ENCODE assay signal across 8 mouse cellular contexts in genomic region chr15:83375136-83375535, GRCm38 (mm10). TPM values are rescaled to one million over a fixed set of nuclear protein-coding genes. Genes with fewer than 3 reads are reported as not detected.
DNase-seq lines count a peak whose midpoint lies in the region; TF ChIP-seq lines count a peak whose summit lies in the region.

No protein-coding gene starts in this region.

- H3ac ChIP-seq in C2C12 (ENCODE audit: control insufficient read depth, insufficient read length, low read depth), result no peak overlapping the region

- H3K79me3 ChIP-seq in C2C12 (ENCODE audit: low read depth), result no peaks in the 10 kb centered on the region

- TF ChIP-seq CTCF in C2C12 (IDR thresholded peaks at IDR 0.05; ENCODE audit: control insufficient read depth, insufficient read depth, insufficient read length), result peak; percentile 11

- H3K27me3 ChIP-seq in C2C12 (ENCODE audit: control insufficient read depth, insufficient read depth, insufficient read length), result no peaks in the 10 kb centered on the region

- no peak overlapping the region for H3K4me3 ChIP-seq in C2C12 (ENCODE audit: insufficient read depth, poor library complexity, severe bottlenecking)

- H3K36me3 ChIP-seq in C2C12 (ENCODE audit: control insufficient read depth, insufficient read depth), result peaks cover 81% of the 10 kb centered on the region

- peak; percentile 40 for DNase-seq in Muller cell, postnatal 12 days (ENCODE audit: inconsistent ontology term)
- peak; percentile 53 to 71 for DNase-seq in cerebellum, postnatal 25 days
- DNase-seq in gastrocnemius, postnatal 36 days, result peak; percentile 56 to 63
- peak; percentile 71 for DNase-seq in kidney, adult 9 months
- peak; percentile 87 for DNase-seq in liver
- DNase-seq in ovary, postnatal 14 days (ENCODE audit: low spot score), result peak; percentile 63
- peak; percentile 74 to 76 for DNase-seq in urinary bladder, postnatal 36 days (ENCODE audit: low spot score in 2 of 2)

- intact Hi-C loops in gastrocnemius, postnatal 36 days (cut with DNase I), result no loop called here

- no peaks in the 10 kb centered on the region for H3K79me2 ChIP-seq in C2C12 (ENCODE audit: control insufficient read depth, insufficient read depth)

TF ChIP-seq in C2C12, 6 proteins besides CTCF, POLR2A, EP300 and RAD21:
- no peak for TF ChIP-seq MYOG (IDR thresholded peaks at IDR 0.05; ENCODE audit: control insufficient read depth, extremely low read depth, insufficient read length)
- no peak for TF ChIP-seq MAX (IDR thresholded peaks at IDR 0.05)
- no peak for TF ChIP-seq FOSL1 (IDR thresholded peaks at IDR 0.05; ENCODE audit: insufficient read depth, low read length, poor library complexity, severe bottlenecking)
- no peak for TF ChIP-seq USF1 (IDR thresholded peaks at IDR 0.05; ENCODE audit: low read depth)
- no peak for TF ChIP-seq CEBPB (IDR thresholded peaks at IDR 0.05; ENCODE audit: low read depth)
- TF ChIP-seq MYOD1 (IDR thresholded peaks at IDR 0.05; ENCODE audit: control insufficient read depth, insufficient read length, low read depth), result no peak

RNA-seq across cellular contexts. Expression of gene Arfgap3, which starts 25.1 kb away (rescaled TPM):
- 39.6 TPM for polyA plus RNA-seq in C2C12 (2012; fragmentation: generic; extraction: Trizol)
- 1 to 10 TPM; 5.7 to 6.1 TPM for total RNA-seq in gastrocnemius, postnatal 36 days (2021)
